Comparison of ENCODE assay signal across 11 mouse cellular contexts in the genomic region with DNA sequence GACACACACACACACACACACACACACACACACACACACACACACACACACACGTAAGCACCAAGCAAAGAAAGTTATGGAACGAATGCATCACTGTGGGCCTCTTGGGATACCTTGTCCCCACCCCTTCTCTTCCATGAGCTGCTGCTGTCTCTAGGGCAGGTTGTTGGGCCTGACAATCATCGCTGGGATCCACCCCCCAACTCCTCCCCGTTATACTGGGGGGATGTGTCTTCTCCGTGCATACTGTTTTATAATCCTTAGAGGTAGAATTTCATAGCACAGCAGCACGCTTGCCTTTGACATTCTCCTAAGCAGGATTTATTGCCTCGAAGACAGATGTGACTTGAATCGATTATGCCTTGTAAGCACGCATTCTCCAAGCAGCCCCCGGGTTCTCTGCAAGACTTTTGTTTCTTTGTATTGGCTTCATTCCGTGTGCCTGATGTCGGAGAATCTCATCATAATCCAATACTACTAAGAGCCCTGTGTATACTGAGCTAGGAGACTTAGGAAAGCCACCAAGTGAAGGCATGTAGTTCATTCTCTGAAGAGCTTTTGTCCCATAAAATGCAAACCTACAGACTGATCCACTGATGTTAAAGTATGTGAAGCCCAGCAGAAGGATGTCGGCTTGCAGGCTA.
DNase-seq lines count a peak whose midpoint lies in the region; ATAC-seq and TF ChIP-seq lines count a peak whose summit lies in the region.
"Had no signal": no experiment of that assay in that cellular context is flagged by ENCODE, and none has a peak within 500 bp of the region (broad histone marks: within the 10 kb centered on the region; RNA-seq: fewer than 3 reads in every experiment).

No protein-coding gene starts in this region.

- ATAC-seq in forebrain, embryonic 12.5 days (ENCODE audit: low FRiP score) = peak; percentile 80
- ATAC-seq in neural tube, embryonic 14.5 days (ENCODE audit: low read depth) = peak; percentile 88
- ATAC-seq in monocyte, adult 5-6 weeks (replicated peaks; ENCODE audit: insufficient number of reproducible peaks, low FRiP score, low TSS enrichment, poor library complexity, severe bottlenecking) = no peak

- no peak for TF ChIP-seq POLR2A in kidney, adult 2 months (IDR thresholded peaks at IDR 0.05; ENCODE audit: low read depth, low read length)

- peak overlapping the region; percentile 41 for H3K4me2 ChIP-seq in forebrain, embryonic 12.5 days
- H3K4me2 ChIP-seq in neural tube, embryonic 14.5 days (ENCODE audit: low read depth, low read length) = peak overlapping the region; percentile 31; the same call in 1 of the 2 replicates
- H3K4me2 ChIP-seq: heart, embryonic 15.5 days had no signal

- H3K9me3 ChIP-seq in forebrain, embryonic 12.5 days = no peaks in the 10 kb centered on the region
- no peaks in the 10 kb centered on the region for H3K9me3 ChIP-seq in neural tube, embryonic 14.5 days (ENCODE audit: control insufficient read depth, low read length)
- H3K9me3 ChIP-seq: heart, embryonic 15.5 days had no signal

- peaks cover 35% of the 10 kb centered on the region for H3K4me1 ChIP-seq in forebrain, embryonic 12.5 days
- peaks cover 16% of the 10 kb centered on the region for H3K4me1 ChIP-seq in neural tube, embryonic 14.5 days (ENCODE audit: control insufficient read depth, insufficient read depth, low read length)
- no peaks in the 10 kb centered on the region for H3K4me1 ChIP-seq in kidney, adult 2 months (ENCODE audit: control insufficient read depth, insufficient read depth, low read length)
- H3K4me1 ChIP-seq: heart, embryonic 15.5 days had no signal

- H3K4me3 ChIP-seq in forebrain, embryonic 12.5 days (replicated peaks) = peak overlapping the region; percentile 16
- no peak overlapping the region for H3K4me3 ChIP-seq in neural tube, embryonic 14.5 days (ENCODE audit: low read depth, low read length)
- H3K4me3 ChIP-seq in kidney, adult 2 months (ENCODE audit: insufficient read depth, low read depth, low read length) = no peak overlapping the region
- H3K4me3 ChIP-seq: heart, embryonic 15.5 days had no signal

- TF ChIP-seq CTCF in kidney, adult 2 months (conservative IDR thresholded peaks at IDR 0.05; ENCODE audit: insufficient read depth, insufficient read length, low read depth, low read length) = no peak

- intact Hi-C loops in left cerebral cortex, postnatal 14 days (cut with DNase I) = no loop called here

- 0 out of 2 replicates have a peak overlapping the region, but pooled peaks have one; percentile 31 for H3K27ac ChIP-seq in forebrain, embryonic 12.5 days
- H3K27ac ChIP-seq in neural tube, embryonic 14.5 days (ENCODE audit: low read depth, low read length) = peak overlapping the region; percentile 56
- no peak overlapping the region for H3K27ac ChIP-seq in kidney, adult 2 months (ENCODE audit: insufficient read depth, low read depth, low read length)
- H3K27ac ChIP-seq: heart, embryonic 15.5 days; macrophage had no signal

- H3K27me3 ChIP-seq in forebrain, embryonic 12.5 days = peaks cover 6% of the 10 kb centered on the region; the same call in 1 of the 2 replicates
- H3K27me3 ChIP-seq in neural tube, embryonic 14.5 days (ENCODE audit: control insufficient read depth, insufficient read depth, low read length) = no peaks in the 10 kb centered on the region
- H3K27me3 ChIP-seq in kidney, adult 2 months (replicated peaks; ENCODE audit: control insufficient read depth, insufficient read depth, low read length) = no peaks in the 10 kb centered on the region
- H3K27me3 ChIP-seq: heart, embryonic 15.5 days had no signal

- peak; percentile 19 to 28 for DNase-seq in left cerebral cortex, postnatal 14 days (ENCODE audit: low spot score in 2 of 2)
- no peak for DNase-seq in left cerebral cortex, adult 11 months (ENCODE audit: low spot score)
- DNase-seq in hindlimb bud, embryonic 11.5 days (ENCODE audit: extremely low spot score, low read depth, low spot score) = peak; percentile 14
- no peak for DNase-seq in thymus, postnatal 36 days
- DNase-seq in kidney, adult 2 months = no peak

- 25% methylated on average over 13 of the region's 13 CpGs for WGBS in forebrain, embryonic 12.5 days
- 10% methylated on average over 13 of the region's 13 CpGs for WGBS in neural tube, embryonic 14.5 days
- 38% methylated on average over 13 of the region's 13 CpGs for WGBS in kidney, adult 2 months

- no peak overlapping the region for H3K9ac ChIP-seq in forebrain, embryonic 12.5 days
- 0 out of 2 replicates have a peak overlapping the region, but pooled peaks have one; percentile 11 for H3K9ac ChIP-seq in neural tube, embryonic 14.5 days (replicated peaks; ENCODE audit: low read depth, low read length)
- H3K9ac ChIP-seq: heart, embryonic 15.5 days had no signal

- H3K36me3 ChIP-seq in forebrain, embryonic 12.5 days (replicated peaks) = no peaks in the 10 kb centered on the region
- no peaks in the 10 kb centered on the region for H3K36me3 ChIP-seq in neural tube, embryonic 14.5 days (ENCODE audit: control insufficient read depth, insufficient read depth, low read length)
- H3K36me3 ChIP-seq in kidney, adult 2 months (ENCODE audit: control insufficient read depth, insufficient read depth, low read length) = no peaks in the 10 kb centered on the region
- H3K36me3 ChIP-seq: G1E; heart, embryonic 15.5 days had no signal

Comparison
In these comparisons a context has a peak if more than half of its experiments do, and no peak if none do; other contexts are left out.
1. DNase-seq: peak in left cerebral cortex, postnatal 14 days (2 of 2) and hindlimb bud, embryonic 11.5 days (single experiment); none in left cerebral cortex, adult 11 months (single experiment), thymus, postnatal 36 days (0 of 2) and kidney, adult 2 months (single experiment).